Mouse (Mus musculus) cerebellum, adult 2 months (tissue): Measurements from ENCODE around the gene Prkag3. TPM values are rescaled to one million over a fixed set of nuclear protein-coding genes. Genes with fewer than 3 reads are reported as not detected.

Experiments
- DNase-seq, 2 experiments: peaks; one replicate each; pipeline ENCODE4 v3.0.0; 2021
- H3K27ac ChIP-seq: fragments of 200-500 bp; 2 replicates; pipeline ENCODE4 v1.5.1; 2012; ENCODE audit warnings: low read length, control low read depth, inconsistent platforms; ENCODE audit not compliant: insufficient read depth
- H3K27me3 ChIP-seq: fragments of 200-500 bp; 2 replicates; pipeline ENCODE4 v1.6.1; 2012; ENCODE audit warnings: inconsistent platforms, mild to moderate bottlenecking, low read length, moderate library complexity; ENCODE audit not compliant: control insufficient read depth, insufficient read depth
- H3K4me1 ChIP-seq: fragments of 200-500 bp; 2 replicates; pipeline ENCODE4 v1.6.1; 2011; ENCODE audit warnings: low read length; ENCODE audit not compliant: control insufficient read depth, insufficient read depth
- H3K4me3 ChIP-seq: fragments of 200-500 bp; replicated peaks from 2 replicates; pipeline ENCODE3; 2011; ENCODE audit warnings: mild to moderate bottlenecking, low read depth, low read length, control low read depth; ENCODE audit not compliant: insufficient read depth
- CTCF ChIP-seq: fragments of 200-500 bp; IDR thresholded peaks from 2 replicates; pipeline ENCODE4 v1.5.1; 2011; ENCODE audit warnings: low read depth, mild to moderate bottlenecking, control low read depth, low read length, moderate library complexity, borderline replicate concordance; ENCODE audit not compliant: insufficient read depth
- POLR2A ChIP-seq: fragments of 200-500 bp; IDR thresholded peaks from 2 replicates; pipeline ENCODE4 v1.6.1; 2011; ENCODE audit warnings: low read length, control low read depth, borderline replicate concordance; ENCODE audit not compliant: insufficient read depth
- WGBS: fragments of 180-500 bp; shearing (Covaris S2); methylation state at CpG from one replicate; pipeline ENCODE4 v1.1.7; 2018; 5-methylcytosine and 5-hydroxymethylcytosine counted together
- polyA plus RNA-seq: library from polyadenylated mRNA; depleted of rRNA; stranded (reverse); fragments of >200 nt; gene quantifications from 2 replicates; pipeline ENCODE4 v1.2.3, GENCODE M21; 2012

Gene Prkag3
- polyA plus RNA-seq, 1 experiment, result 0.52 TPM

DNA sequence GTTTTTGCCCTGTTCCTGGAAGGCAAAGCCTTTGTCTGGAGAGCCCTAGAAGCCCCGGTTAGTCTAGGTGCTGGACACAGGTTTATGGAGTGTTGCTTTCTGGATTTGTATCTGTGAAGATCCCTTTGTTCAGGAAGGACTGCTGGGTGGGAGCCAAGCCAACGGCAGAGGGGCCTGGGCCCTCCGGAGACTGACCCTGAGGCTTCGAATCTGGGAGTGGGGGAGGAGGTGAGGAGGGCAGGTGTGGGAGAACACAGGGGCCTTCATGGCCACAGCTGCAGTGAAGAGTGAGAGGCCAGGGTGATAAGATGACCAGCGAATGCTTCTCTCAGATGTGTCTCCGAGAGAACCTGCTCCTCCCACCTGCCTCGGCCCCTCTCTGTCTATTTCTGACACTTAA lies 25.0 kb upstream of the Prkag3 start:
- Histone ChIP-seq H3K4me1 (peaks cover 5% of the 10 kb centered on the region), H3K4me3 (no peak overlapping the region), H3K27me3 (peaks cover 3% of the 10 kb centered on the region; the same call in 1 of the 2 replicates), H3K27ac (no peak overlapping the region)
- no peak for DNase-seq
- WGBS, result 30% methylated on average over 7 of the region's 7 CpGs
- TF ChIP-seq CTCF, result no peak
- TF ChIP-seq POLR2A, result no peak

DNA sequence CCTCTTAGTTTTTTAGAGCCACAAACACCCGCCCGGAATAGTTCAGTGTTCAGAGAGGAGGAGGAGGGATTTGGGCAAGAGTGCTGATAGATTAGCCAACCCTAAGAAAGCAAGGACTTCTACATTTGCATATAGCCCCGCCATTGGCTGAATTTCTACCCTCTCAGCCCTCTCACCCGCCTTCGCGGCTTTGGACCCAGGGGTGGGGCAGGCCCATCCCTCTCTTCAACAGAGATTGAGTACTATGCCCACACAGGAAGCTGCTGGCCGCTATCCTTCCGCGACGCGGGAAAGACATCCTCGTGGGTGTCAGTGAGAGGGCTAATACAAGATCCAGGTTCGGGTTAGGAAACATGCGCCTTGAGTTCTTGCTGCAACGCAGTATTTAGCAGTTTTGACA lies 24.1 kb upstream of the Prkag3 start:
- no peak overlapping the region for H3K4me3 ChIP-seq
- WGBS, result 3% methylated on average over 15 of the region's 15 CpGs
- H3K4me1 ChIP-seq, result peaks cover 5% of the 10 kb centered on the region
- H3K27me3 ChIP-seq, result peaks cover 3% of the 10 kb centered on the region; the same call in 1 of the 2 replicates
- peak; percentile 62 to 75 for DNase-seq
- no peak for TF ChIP-seq CTCF
- TF ChIP-seq POLR2A, result no peak
- H3K27ac ChIP-seq, result no peak overlapping the region

DNA sequence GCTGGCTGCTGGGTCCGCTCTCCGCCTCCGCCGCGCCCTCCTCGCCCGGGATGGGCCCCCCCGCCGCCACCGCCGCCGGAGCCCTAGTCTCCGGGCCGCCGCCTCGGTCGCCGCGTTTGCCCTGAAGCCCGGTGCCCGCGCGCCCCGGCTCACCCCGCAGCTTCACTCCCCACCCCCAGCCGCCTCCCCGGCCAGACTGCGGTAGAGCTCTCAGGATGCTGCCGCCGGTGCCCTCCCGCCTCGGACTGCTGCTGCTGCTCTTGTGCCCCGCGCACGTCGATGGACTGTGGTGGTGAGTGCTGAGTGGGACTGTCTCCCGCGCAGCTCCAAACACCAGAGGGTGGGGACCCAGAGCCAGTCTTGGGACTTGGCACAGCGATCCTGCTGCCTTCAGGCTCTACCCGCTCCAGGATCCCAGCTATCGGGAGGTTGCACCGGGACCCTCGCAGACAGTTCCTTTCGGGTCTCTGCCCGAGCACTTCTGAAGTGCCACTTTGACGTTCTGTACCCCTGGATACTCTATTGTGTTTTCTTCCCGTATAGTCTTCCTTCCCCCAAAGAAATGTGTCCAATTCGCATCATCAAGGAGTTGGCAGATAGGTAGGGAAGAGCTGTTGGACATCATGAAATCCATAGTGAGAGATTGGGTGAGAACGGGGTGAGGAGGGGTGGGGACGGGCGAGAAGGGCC lies 23.1 kb upstream of the Prkag3 start:
- TF ChIP-seq POLR2A (no peak), CTCF (no peak)

DNA sequence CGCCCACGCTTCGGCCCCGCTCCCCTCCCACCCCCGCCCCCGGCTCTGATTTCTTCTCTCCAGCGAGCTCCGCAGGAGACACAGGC lies 22.7 kb upstream of the Prkag3 start, which contains the start of gene Wnt6:
Gene Wnt6, plus strand, starts transcription at position 48 of the 86 bp plus-strand sequence.
- peaks cover 3% of the 10 kb centered on the region; the same call in 1 of the 2 replicates for H3K27me3 ChIP-seq
- TF ChIP-seq CTCF, result no peak
- TF ChIP-seq POLR2A, result no peak
- H3K4me1 ChIP-seq, result peaks cover 5% of the 10 kb centered on the region
- 0% methylated on average over 6 of the region's 8 CpGs for WGBS
- no peak for DNase-seq
- H3K4me3 ChIP-seq, result peak within 1 kb of the TSS; percentile 12
- no peak within 1 kb of the TSS for H3K27ac ChIP-seq

More for the DNA sequence above, 23.1 kb upstream of the Prkag3 start:
- peaks cover 5% of the 10 kb centered on the region for H3K4me1 ChIP-seq
- no peak overlapping the region for H3K4me3 ChIP-seq
- no peak for DNase-seq
- WGBS, result 2% methylated on average over 45 of the region's 51 CpGs
- peaks cover 3% of the 10 kb centered on the region; the same call in 1 of the 2 replicates for H3K27me3 ChIP-seq
- H3K27ac ChIP-seq, result no peak overlapping the region

DNA sequence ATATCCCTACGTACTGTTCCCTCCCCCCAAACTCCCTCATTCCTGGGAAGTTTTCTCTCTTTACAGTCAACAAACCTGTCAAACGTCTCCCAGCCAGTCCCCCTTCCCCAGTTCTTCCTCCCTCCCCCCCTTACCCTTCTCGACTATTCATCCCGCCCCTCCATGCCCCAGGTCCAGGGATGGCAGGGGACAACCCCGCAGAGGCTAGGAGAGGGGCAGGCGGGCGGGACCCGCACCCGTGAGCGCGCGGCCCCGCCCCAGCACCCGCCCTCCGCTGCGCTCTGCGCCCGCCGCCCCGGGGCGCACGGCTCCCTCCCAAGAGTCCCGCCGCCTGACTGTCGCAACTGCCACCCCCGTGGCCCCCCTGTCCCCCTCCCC lies 22.4 kb upstream of the Prkag3 start:
- WGBS, result 2% methylated on average over 24 of the region's 26 CpGs
- Histone ChIP-seq H3K27me3 (peaks cover 3% of the 10 kb centered on the region; the same call in 1 of the 2 replicates), H3K4me1 (peaks cover 5% of the 10 kb centered on the region), H3K27ac (no peak overlapping the region), H3K4me3 (peak overlapping the region; percentile 12)
- TF ChIP-seq POLR2A (no peak), CTCF (no peak)
- DNase-seq, result no peak

DNA sequence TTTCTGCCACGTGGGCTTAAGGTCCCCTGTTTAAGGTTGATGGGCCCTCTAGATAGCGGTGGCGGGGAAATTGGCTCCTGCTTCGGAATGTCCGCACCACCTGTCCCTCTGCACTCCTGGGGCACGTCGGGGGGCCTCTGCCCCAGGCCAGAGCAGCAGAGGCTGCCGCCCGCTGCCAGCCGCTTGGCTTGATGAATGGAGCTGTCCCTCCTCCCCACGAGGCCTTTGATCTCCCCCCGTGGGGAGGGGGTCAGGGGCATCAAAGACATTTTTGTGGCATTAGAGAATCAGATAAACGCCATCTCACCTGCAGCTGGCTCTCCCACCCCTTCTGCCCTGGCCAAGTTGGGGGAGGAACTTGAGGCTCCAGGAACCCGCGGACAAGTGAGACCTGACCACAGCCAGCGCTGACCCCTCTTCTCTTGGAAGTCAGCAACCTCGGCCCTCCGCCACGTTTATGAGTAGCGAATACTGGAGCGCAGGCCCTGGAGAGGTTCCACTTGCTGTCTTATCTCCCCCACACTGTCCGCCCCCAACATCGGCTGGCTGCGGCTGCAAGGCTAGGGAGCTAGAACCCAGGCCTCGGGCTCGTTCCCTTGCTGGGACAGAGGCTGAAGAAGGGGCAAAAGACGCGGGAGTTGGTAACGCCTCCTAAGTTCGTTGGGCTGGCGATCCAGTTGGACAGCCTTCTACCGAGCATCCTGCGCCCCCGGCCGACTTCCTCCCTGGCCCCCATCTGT lies 21.9 kb upstream of the Prkag3 start:
- Histone ChIP-seq H3K4me3 (no peak overlapping the region), H3K4me1 (peaks cover 5% of the 10 kb centered on the region), H3K27me3 (peaks cover 3% of the 10 kb centered on the region; the same call in 1 of the 2 replicates), H3K27ac (no peak overlapping the region)
- 4% methylated on average over 35 of the region's 35 CpGs for WGBS
- DNase-seq, result no peak
- TF ChIP-seq POLR2A (no peak), CTCF (no peak)

DNA sequence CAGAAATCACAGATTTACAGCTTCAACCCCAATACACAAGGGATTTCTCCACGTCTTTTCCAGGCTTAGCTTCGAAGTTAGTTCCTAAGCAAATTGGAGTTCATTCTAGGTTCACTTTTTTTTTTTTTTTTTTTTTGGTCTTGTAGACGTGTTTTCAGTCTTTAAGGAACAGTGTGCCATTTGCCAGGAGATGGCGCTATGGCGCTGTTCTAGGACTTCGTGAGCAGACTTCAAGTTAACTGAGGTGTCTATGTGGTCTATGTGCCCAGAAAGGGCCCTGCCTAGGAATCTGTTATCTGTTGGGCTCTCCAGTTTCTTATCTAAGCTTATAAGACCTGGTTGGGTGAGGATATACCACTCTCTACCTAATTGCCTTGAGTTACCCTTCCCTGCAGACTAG lies 14.1 kb upstream of the Prkag3 start:
- 4% methylated on average over 6 of the region's 6 CpGs for whole genome bisulfite sequencing

DNA sequence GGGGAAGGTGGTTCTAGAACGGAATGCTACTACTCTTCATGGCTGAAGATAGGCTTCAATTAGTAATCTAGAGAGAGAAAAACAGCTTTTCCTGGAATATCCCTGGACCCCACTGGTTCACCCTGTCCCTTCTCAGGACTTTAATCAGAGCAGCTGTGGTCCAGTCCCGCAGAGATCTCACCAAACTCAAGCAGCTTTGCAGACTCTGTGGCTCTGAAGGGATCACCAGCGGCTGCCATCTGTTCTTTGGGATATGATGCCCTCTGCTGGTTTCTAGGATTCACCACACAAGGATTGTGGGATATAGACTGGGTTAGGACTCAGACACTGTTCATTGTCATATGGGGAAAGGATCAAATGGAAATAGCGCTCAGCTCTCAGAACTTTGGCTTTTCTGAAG lies 10.8 kb upstream of the Prkag3 start:
- TF ChIP-seq POLR2A (no peak), CTCF (peak; percentile 37; the same call in 1 of the 2 replicates)
- WGBS, result 24% methylated on average over 4 of the region's 4 CpGs
- no peak overlapping the region for H3K4me3 ChIP-seq
- peaks cover 1% of the 10 kb centered on the region; the same call in 1 of the 2 replicates for H3K27me3 ChIP-seq
- no peak overlapping the region for H3K27ac ChIP-seq
- no peaks in the 10 kb centered on the region for H3K4me1 ChIP-seq
- DNase-seq, result peak in 1 of 2 experiments; percentile 25

More for the DNA sequence above, 14.1 kb upstream of the Prkag3 start:
- H3K27ac ChIP-seq, result no peak overlapping the region
- no peaks in the 10 kb centered on the region for H3K4me1 ChIP-seq
- TF ChIP-seq CTCF (peak; percentile 43; the same call in 1 of the 2 replicates), POLR2A (no peak)
- no peak overlapping the region for H3K4me3 ChIP-seq
- DNase-seq, result peak; percentile 31 to 44
- peaks cover 1% of the 10 kb centered on the region; the same call in 1 of the 2 replicates for H3K27me3 ChIP-seq
